Mouse (Mus musculus): ENCODE results near the gene Fam213b. TPM values are rescaled to one million over a fixed set of nuclear protein-coding genes. Genes with fewer than 3 reads are reported as not detected.

The Fam213b gene
- polyA plus RNA-seq, 1 experiment from 2014 or later, result 42.0 TPM

Other genes starting within 250 kb of the Fam213b start
- not detected in 2 replicates for gene Actrt2, start 231.3 kb downstream of the Fam213b start, polyA plus RNA-seq (2015; fragmentation: Nextera tagmentation; extraction: Ambion mirVana)
- 1.7 and 2.1 TPM in 2 replicates for gene Ttc34, start 61.7 kb downstream of the Fam213b start, polyA plus RNA-seq (2015; fragmentation: Nextera tagmentation; extraction: Ambion mirVana)
- 0.11 and 0.21 TPM in 2 replicates for gene Mmel1, start 29.6 kb downstream of the Fam213b start, polyA plus RNA-seq (2015; fragmentation: Nextera tagmentation; extraction: Ambion mirVana)
- gene Tnfrsf14, start 29.4 kb upstream of the Fam213b start, polyA plus RNA-seq (2015; fragmentation: Nextera tagmentation; extraction: Ambion mirVana), result 0.27 TPM in 1 of 2 replicates, not detected in the other
- gene Hes5, start 61.8 kb upstream of the Fam213b start, polyA plus RNA-seq (2015; fragmentation: Nextera tagmentation; extraction: Ambion mirVana), result 91.4 and 100 TPM in 2 replicates
- gene Pank4, start 65.0 kb upstream of the Fam213b start, polyA plus RNA-seq (2015; fragmentation: Nextera tagmentation; extraction: Ambion mirVana), result 47.1 and 47.3 TPM in 2 replicates
- gene Plch2, start 157.6 kb upstream of the Fam213b start, polyA plus RNA-seq (2015; fragmentation: Nextera tagmentation; extraction: Ambion mirVana), result 11.3 and 14.1 TPM in 2 replicates
- gene Pex10, start 167.9 kb upstream of the Fam213b start, polyA plus RNA-seq (2015; fragmentation: Nextera tagmentation; extraction: Ambion mirVana), result 19.5 and 22.1 TPM in 2 replicates
- 125 and 133 TPM in 2 replicates for gene Rer1, start 187.2 kb upstream of the Fam213b start, polyA plus RNA-seq (2015; fragmentation: Nextera tagmentation; extraction: Ambion mirVana)
- 6.0 and 10.7 TPM in 2 replicates for gene Morn1, start 187.4 kb upstream of the Fam213b start, polyA plus RNA-seq (2015; fragmentation: Nextera tagmentation; extraction: Ambion mirVana)